Mouse (Mus musculus) liver, embryonic 15.5 days (tissue): ENCODE results near the gene Clstn2. TPM values are rescaled to one million over a fixed set of nuclear protein-coding genes. Genes with fewer than 3 reads are reported as not detected.

Experiments used
- ATAC-seq: fragments of 200-750 bp; cut with Nextera tagmentation; 2 replicates; pipeline ENCODE4 v1.8.0; 2017; ENCODE audit warnings: moderate number of reproducible peaks, mild to moderate bottlenecking, moderate library complexity; ENCODE audit not compliant: insufficient read depth
- H3K27ac ChIP-seq: fragments of 300-500 bp; sonication (generic); replicated peaks from 2 replicates; pipeline ENCODE4 v1.5.1; 2015; ENCODE audit warnings: mild to moderate bottlenecking, inconsistent platforms
- H3K27me3 ChIP-seq: fragments of 300-500 bp; sonication (generic); 2 replicates; pipeline ENCODE4 v1.6.1; 2015; ENCODE audit warnings: mild to moderate bottlenecking, inconsistent platforms
- H3K36me3 ChIP-seq: fragments of 300-500 bp; sonication (generic); replicated peaks from 2 replicates; pipeline ENCODE4 v1.6.1; 2015; ENCODE audit warnings: moderate library complexity, mild to moderate bottlenecking, inconsistent platforms
- H3K4me1 ChIP-seq: fragments of 300-500 bp; sonication (generic); replicated peaks from 2 replicates; pipeline ENCODE4 v1.6.1; 2015; ENCODE audit warnings: inconsistent platforms
- H3K4me2 ChIP-seq: fragments of 300-500 bp; sonication (generic); 2 replicates; pipeline ENCODE4 v1.6.1; 2015; ENCODE audit warnings: moderate library complexity, mild to moderate bottlenecking, inconsistent platforms
- H3K4me3 ChIP-seq: fragments of 300-500 bp; sonication (generic); replicated peaks from 2 replicates; pipeline ENCODE4 v1.5.1; 2015; ENCODE audit warnings: mild to moderate bottlenecking, inconsistent platforms
- H3K9ac ChIP-seq: fragments of 300-500 bp; sonication (generic); 2 replicates; pipeline ENCODE4 v1.6.1; 2015; ENCODE audit warnings: moderate library complexity, mild to moderate bottlenecking, inconsistent platforms
- H3K9me3 ChIP-seq: fragments of 300-500 bp; sonication (generic); replicated peaks from 2 replicates; pipeline ENCODE4 v1.6.1; 2016; ENCODE audit warnings: inconsistent platforms
- WGBS: fragments of 180-500 bp; shearing (Covaris S2); methylation state at CpG from one replicate; pipeline ENCODE4 v1.1.7; 2015; ENCODE audit warnings: mixed read lengths; ENCODE audit not compliant: insufficient replicate concordance; 5-methylcytosine and 5-hydroxymethylcytosine counted together
- polyA plus RNA-seq: library from polyadenylated mRNA; unstranded; fragments of >200 nt; fragmentation: Nextera tagmentation; extraction: Ambion mirVana; gene quantifications from 2 replicates; pipeline ENCODE4 v1.2.1, GENCODE M21; 2015

The Clstn2 gene
- polyA plus RNA-seq, 1 experiment from 2014 or later: 0.06 TPM

DNA sequence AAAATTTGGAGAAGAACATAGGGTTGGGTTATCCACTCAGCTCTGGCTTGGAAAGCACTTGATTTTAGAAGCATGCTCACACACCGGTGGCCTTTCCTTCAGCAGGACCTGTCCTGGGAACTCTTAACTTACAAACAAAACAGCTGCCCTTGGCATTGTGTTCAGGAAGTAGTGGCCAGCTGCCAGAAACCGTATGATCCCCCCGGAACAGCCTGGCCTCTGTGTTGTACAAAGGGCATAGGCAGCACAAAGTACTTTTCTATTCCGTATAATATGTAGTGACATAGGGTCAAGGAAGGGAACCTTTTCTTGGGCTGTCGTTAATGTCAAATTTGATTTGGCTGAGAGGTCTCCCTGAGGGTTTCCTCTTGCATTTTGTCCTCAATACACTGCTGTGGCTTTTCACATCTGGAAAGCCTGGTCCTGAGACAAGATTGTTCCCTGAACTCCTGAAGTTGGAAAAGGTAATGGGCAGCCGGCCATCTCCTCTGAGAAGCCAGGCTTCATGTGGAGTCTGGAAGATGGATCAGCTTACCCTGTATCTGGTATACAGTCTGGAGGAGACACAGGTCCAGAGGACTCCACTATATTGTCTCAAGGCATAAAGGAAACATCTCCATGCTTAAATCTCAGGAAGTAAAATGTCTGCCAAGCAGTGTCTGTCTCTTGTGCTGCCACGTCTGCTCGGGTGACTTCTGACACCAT lies 494.8 kb downstream of the Clstn2 start:
- Histone ChIP-seq H3K9me3 (no peaks in the 10 kb centered on the region), H3K4me2 (no peak overlapping the region), H3K4me3 (no peak overlapping the region), H3K27me3 (no peaks in the 10 kb centered on the region), H3K9ac (no peak overlapping the region), H3K27ac (no peak overlapping the region), H3K36me3 (no peaks in the 10 kb centered on the region), H3K4me1 (no peaks in the 10 kb centered on the region)
- no peak for ATAC-seq
- 57% methylated on average over 8 of the region's 8 CpGs for WGBS

DNA sequence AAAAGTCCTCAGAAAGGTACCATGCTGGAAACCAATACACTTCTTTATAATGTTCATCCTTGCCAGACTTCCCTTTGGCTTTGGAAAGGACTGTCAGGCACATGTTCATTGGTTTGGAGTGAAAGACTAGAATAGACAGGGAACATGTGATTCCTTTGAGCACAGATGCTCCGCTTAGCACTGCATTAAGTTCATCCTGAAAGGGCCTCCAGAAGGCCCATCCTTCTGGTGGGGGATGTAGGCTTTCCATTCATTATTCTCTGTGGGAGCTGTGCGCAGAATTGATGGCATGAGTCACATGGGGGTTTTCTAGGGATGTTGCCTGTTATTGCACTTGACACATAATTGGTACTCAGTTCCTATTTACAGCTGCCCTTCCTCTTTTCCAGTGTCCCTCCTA lies 498.8 kb downstream of the Clstn2 start:
- Histone ChIP-seq H3K27ac (no peak overlapping the region), H3K4me2 (no peak overlapping the region), H3K36me3 (no peaks in the 10 kb centered on the region), H3K9ac (no peak overlapping the region), H3K4me1 (no peaks in the 10 kb centered on the region), H3K9me3 (no peaks in the 10 kb centered on the region), H3K27me3 (no peaks in the 10 kb centered on the region), H3K4me3 (no peak overlapping the region)
- 62% methylated on average over 2 of the region's 2 CpGs for WGBS
- ATAC-seq: no peak

DNA sequence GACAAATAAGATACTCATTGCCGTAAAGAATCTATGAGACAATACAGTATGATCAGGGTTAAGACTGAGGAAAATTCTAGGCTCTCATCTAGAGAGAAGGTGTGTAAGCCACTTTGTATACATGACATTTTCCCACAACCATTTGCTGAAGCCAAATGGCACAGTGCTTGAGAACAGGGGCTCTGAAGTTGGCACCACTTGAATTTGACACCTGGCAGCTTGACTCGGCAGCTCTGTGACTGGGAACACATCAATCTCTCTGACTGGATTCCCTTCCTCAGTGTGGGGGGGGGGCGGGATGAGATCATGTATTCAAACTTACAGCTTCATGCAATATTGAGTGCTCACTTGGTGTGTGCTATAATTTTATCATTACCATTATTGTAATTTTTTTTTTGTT lies 499.7 kb downstream of the Clstn2 start:
- WGBS: 54% methylated on average over 3 of the region's 3 CpGs
- Histone ChIP-seq H3K9ac (no peak overlapping the region), H3K36me3 (no peaks in the 10 kb centered on the region)

DNA sequence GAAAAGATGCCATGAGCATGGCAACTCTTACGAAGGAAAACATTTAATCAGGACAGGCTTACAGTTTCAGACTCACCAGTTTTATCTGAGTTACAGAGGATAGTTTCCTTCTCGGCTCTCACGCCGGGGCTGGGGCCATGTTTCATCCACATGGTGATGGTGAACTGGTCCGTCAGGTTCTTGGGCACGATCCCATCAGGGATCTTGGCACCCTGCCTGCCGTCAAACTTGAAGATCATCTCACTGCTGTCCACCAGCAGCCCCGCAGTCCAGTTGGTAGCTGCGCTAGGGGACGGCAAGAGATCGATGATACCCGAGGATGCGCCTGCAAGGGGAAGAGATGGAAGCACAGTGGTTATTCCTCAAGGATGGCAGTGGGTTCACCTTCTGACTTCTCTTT lies 500.4 kb downstream of the Clstn2 start:
- no peak overlapping the region for H3K4me2 ChIP-seq
- no peaks in the 10 kb centered on the region for H3K27me3 ChIP-seq
- no peak overlapping the region for H3K27ac ChIP-seq
- H3K4me3 ChIP-seq: no peak overlapping the region
- 72% methylated on average over 13 of the region's 13 CpGs for WGBS
- H3K9ac ChIP-seq: no peak overlapping the region
- H3K9me3 ChIP-seq: no peaks in the 10 kb centered on the region
- H3K4me1 ChIP-seq: no peaks in the 10 kb centered on the region
- ATAC-seq: no peak
- no peaks in the 10 kb centered on the region for H3K36me3 ChIP-seq

More for the DNA sequence above, 499.7 kb downstream of the Clstn2 start:
- Histone ChIP-seq H3K4me1 (no peaks in the 10 kb centered on the region), H3K4me3 (no peak overlapping the region), H3K4me2 (no peak overlapping the region), H3K27ac (no peak overlapping the region), H3K27me3 (no peaks in the 10 kb centered on the region), H3K9me3 (no peaks in the 10 kb centered on the region)
- ATAC-seq: no peak

DNA sequence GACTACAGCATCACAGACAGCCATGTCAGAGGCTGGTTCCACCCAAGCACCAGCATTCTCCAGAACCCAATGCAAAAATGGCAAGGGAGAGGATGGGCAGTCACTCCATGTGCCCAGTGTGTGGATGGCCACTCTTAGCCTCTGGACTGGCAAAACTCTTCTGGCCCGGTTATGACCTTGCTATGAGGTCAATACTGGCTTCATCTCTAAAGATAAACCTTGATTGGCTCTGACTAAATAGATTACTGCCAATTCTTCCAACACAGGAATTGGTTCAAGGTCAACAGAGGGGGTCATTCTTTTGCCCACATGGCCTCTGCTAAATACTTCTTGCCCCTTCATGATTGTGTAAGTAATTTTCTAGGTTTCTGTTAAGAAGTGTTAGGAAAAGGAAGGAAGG lies 505.1 kb downstream of the Clstn2 start:
- no peaks in the 10 kb centered on the region for H3K9me3 ChIP-seq
- no peaks in the 10 kb centered on the region for H3K4me1 ChIP-seq
- no peak overlapping the region for H3K9ac ChIP-seq
- no peak overlapping the region for H3K4me3 ChIP-seq
- 71% methylated on average over 1 of the region's 1 CpGs for WGBS
- no peaks in the 10 kb centered on the region for H3K27me3 ChIP-seq
- no peak for ATAC-seq
- H3K27ac ChIP-seq: no peak overlapping the region
- H3K36me3 ChIP-seq: no peaks in the 10 kb centered on the region
- H3K4me2 ChIP-seq: no peak overlapping the region

DNA sequence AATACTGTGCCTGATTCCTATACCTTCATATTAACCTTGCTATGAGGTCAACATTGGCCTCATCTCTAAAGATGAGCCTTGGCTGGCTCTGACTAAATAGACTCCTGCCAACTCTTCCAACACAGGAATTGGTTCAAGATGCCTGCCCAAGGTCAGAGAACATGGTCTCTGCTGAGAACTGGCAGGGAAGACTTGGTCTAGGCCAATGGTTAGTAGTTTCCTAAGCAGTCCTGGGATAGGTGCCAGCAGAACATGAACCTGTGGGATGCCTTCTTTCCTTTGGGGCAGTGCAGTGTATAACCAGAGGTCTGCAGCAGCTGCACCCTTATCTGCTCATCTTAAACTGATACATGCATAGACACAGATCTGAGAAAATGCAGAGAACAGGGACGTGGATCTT lies 505.7 kb downstream of the Clstn2 start:
- ATAC-seq: no peak
- Histone ChIP-seq H3K4me1 (no peaks in the 10 kb centered on the region), H3K4me2 (no peak overlapping the region), H3K27ac (no peak overlapping the region), H3K27me3 (no peaks in the 10 kb centered on the region), H3K36me3 (no peaks in the 10 kb centered on the region), H3K4me3 (no peak overlapping the region), H3K9ac (no peak overlapping the region), H3K9me3 (no peaks in the 10 kb centered on the region)
- WGBS: 45% methylated on average over 1 of the region's 1 CpGs

DNA sequence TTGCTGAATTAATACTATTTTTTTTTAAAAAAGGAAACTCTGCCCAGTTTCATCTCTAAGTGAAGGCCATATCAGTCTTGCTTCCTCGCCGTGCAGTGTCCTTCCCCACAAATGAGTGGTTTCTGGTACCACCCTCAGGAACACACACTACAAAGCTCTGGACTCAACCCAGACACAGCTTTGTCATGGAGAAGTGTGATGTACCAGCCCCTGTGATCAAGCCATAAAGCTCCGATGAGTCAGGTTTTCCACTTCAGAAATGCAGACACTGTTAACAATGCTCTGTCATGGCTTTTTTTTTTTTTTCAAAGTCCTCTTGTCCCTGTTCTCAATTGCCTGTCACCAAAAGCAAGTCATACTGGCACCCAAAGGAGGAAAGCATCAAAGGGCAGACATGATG lies 507.4 kb downstream of the Clstn2 start:
- H3K36me3 ChIP-seq: no peaks in the 10 kb centered on the region
- H3K4me3 ChIP-seq: no peak overlapping the region
- no peaks in the 10 kb centered on the region for H3K4me1 ChIP-seq
- ATAC-seq: no peak
- H3K27ac ChIP-seq: no peak overlapping the region
- no peak overlapping the region for H3K9ac ChIP-seq
- WGBS: 68% methylated on average over 3 of the region's 3 CpGs
- no peaks in the 10 kb centered on the region for H3K9me3 ChIP-seq
- H3K27me3 ChIP-seq: no peaks in the 10 kb centered on the region
- no peak overlapping the region for H3K4me2 ChIP-seq

DNA sequence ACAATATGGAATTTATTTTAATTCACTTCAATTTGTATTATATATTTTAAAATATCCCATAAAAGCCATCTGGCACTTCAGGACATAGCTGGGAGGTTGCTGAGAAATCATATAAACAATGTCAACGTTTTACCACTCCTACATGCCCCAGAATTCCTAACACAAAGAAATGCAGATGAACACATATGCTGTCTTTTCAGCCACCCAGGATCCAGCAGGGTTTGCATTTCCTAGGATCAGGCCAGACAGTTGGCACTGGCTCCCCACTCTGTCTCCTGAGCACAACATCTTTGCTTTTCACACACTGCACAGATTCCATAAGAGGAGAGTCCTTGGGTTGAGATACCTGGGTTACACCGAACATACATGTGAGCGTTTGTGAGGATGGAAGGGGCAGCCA lies 508.1 kb downstream of the Clstn2 start:
- no peaks in the 10 kb centered on the region for H3K9me3 ChIP-seq
- H3K9ac ChIP-seq: no peak overlapping the region
- H3K4me1 ChIP-seq: no peaks in the 10 kb centered on the region
- ATAC-seq: no peak
- H3K36me3 ChIP-seq: no peaks in the 10 kb centered on the region
- H3K27me3 ChIP-seq: no peaks in the 10 kb centered on the region
- H3K27ac ChIP-seq: no peak overlapping the region
- no peak overlapping the region for H3K4me3 ChIP-seq
- 61% methylated on average over 3 of the region's 3 CpGs for WGBS
- no peak overlapping the region for H3K4me2 ChIP-seq

DNA sequence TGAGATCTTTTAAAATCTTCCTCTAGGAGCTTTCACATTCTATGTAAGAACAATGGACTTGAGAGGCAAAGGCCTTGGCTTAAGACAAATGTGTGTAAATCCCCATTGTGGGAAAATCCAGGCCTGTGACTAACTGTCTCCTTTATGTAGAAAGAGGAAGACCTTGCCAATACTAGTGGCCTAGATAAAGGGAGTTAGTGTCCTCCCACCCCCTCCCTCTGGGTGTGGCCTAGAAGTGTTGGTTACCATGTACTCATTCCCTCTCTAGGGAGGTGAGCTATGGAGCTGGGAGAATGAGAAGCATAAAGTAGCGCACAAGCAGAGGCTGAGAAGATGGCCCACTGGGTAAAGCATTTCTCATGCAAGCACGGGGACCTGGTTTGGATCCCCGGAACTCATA lies 512.2 kb downstream of the Clstn2 start:
- Histone ChIP-seq H3K27ac (no peak overlapping the region), H3K4me2 (no peak overlapping the region), H3K9ac (no peak overlapping the region), H3K27me3 (no peaks in the 10 kb centered on the region), H3K36me3 (no peaks in the 10 kb centered on the region), H3K4me3 (no peak overlapping the region), H3K4me1 (no peaks in the 10 kb centered on the region), H3K9me3 (no peaks in the 10 kb centered on the region)
- ATAC-seq: no peak
- 62% methylated on average over 3 of the region's 3 CpGs for WGBS

DNA sequence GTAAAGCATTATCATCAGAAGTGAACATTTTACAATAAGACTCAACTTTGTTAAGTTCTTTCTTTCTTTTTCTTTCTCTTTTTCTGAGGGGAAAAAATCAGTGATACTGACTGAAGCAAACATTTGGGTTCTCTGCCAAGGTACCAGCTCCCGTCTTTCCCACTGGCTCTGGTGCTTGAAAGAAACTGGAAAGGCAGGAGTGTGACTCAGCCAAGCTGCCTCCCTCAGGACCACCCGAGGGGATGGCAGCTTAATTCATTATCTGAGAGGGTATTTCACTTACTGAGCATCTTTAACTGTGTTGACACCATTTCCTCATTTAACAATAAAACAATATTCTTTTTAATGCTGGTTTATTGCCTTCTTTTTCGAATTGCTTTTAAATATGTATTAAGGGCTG lies 516.0 kb downstream of the Clstn2 start:
- Histone ChIP-seq H3K9me3 (no peaks in the 10 kb centered on the region), H3K4me2 (no peak overlapping the region), H3K36me3 (no peaks in the 10 kb centered on the region), H3K27me3 (no peaks in the 10 kb centered on the region), H3K4me3 (no peak overlapping the region), H3K9ac (no peak overlapping the region), H3K4me1 (no peaks in the 10 kb centered on the region), H3K27ac (no peak overlapping the region)
- 35% methylated on average over 3 of the region's 3 CpGs for WGBS
- no peak for ATAC-seq

DNA sequence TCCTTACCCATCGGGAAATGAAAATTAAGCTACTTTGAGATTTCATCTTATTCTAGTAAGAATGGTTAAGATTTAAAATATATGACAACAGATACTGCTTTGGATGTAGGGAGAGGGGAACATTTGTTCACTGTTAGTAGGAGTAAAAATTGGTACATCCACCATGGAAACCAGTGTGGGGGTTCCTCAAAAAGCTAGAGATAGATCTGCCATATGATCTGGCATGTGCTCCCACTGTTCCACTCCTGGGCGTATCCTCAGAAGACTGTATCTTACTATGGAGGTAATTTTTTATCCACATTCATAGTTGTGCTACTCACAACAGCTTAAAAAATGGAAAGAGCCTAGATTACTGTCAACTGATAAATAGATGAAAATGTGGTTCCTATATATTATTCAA lies 518.3 kb downstream of the Clstn2 start:
- no peaks in the 10 kb centered on the region for H3K9me3 ChIP-seq
- no peak overlapping the region for H3K9ac ChIP-seq
- H3K4me3 ChIP-seq: no peak overlapping the region
- no peaks in the 10 kb centered on the region for H3K4me1 ChIP-seq
- H3K27me3 ChIP-seq: no peaks in the 10 kb centered on the region
- ATAC-seq: no peak
- H3K27ac ChIP-seq: no peak overlapping the region
- no peak overlapping the region for H3K4me2 ChIP-seq
- 60% methylated on average over 2 of the region's 2 CpGs for WGBS
- no peaks in the 10 kb centered on the region for H3K36me3 ChIP-seq

DNA sequence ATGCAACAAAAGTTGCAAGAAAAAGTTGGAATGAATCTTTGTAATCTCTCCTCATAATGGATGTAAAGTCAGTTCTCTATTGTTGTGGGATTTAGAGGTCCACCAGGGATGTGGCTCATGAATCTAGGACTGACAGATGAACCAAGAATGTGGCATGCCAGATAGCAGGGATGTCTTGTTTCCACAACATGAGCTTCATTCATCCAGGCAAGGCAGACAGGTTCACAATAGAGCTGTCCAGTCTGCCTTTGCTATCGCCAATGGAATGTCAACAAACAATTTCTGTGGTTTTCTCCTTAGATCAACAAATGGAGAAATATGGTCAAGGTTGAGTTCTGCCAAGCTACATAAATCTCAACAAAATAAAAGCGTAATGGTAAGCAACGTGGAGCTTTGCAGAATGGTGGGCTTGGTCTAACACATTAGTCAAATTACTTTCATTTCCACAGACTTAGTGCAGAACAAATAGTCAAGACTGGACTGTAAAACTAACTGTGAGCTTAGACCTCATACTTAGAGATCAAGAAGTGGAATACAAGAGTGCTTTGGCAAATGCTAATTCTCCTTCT lies 520.6 kb downstream of the Clstn2 start:
- Histone ChIP-seq H3K4me3 (no peak overlapping the region), H3K4me2 (no peak overlapping the region), H3K27me3 (no peaks in the 10 kb centered on the region), H3K4me1 (no peaks in the 10 kb centered on the region), H3K27ac (no peak overlapping the region), H3K36me3 (no peaks in the 10 kb centered on the region), H3K9ac (no peak overlapping the region), H3K9me3 (no peaks in the 10 kb centered on the region)
- ATAC-seq: no peak
- WGBS: 41% methylated on average over 3 of the region's 3 CpGs
